Mouse (Mus musculus) forebrain, embryonic 15.5 days (tissue): ENCODE measurements around the gene Rarb. TPM values are rescaled to one million over a fixed set of nuclear protein-coding genes. Genes with fewer than 3 reads are reported as not detected.

Source experiments
- ATAC-seq: fragments of 200-750 bp; cut with Nextera tagmentation; replicated peaks from 2 replicates; pipeline ENCODE4 v1.8.0; 2017; ENCODE audit warnings: mild to moderate bottlenecking, moderate TSS enrichment, moderate library complexity
- H3K27ac ChIP-seq: fragments of 300-500 bp; sonication (generic); replicated peaks from 2 replicates; pipeline ENCODE4 v1.5.1; 2015; ENCODE audit warnings: mild to moderate bottlenecking, inconsistent platforms
- H3K27me3 ChIP-seq: fragments of 300-500 bp; sonication (generic); 2 replicates; pipeline ENCODE4 v1.6.1; 2015; ENCODE audit warnings: inconsistent platforms
- H3K36me3 ChIP-seq: fragments of 300-500 bp; sonication (generic); 2 replicates; pipeline ENCODE4 v1.6.1; 2015; ENCODE audit warnings: mild to moderate bottlenecking, inconsistent platforms
- H3K4me1 ChIP-seq: fragments of 300-500 bp; sonication (generic); 2 replicates; pipeline ENCODE4 v1.6.1; 2015; ENCODE audit warnings: inconsistent platforms
- H3K4me2 ChIP-seq: fragments of 300-500 bp; sonication (generic); replicated peaks from 2 replicates; pipeline ENCODE4 v1.6.1; 2015; ENCODE audit warnings: mild to moderate bottlenecking, inconsistent platforms
- H3K4me3 ChIP-seq: fragments of 300-500 bp; sonication (generic); 2 replicates; pipeline ENCODE4 v1.5.1; 2015; ENCODE audit warnings: mild to moderate bottlenecking, inconsistent platforms
- H3K9ac ChIP-seq: fragments of 300-500 bp; sonication (generic); replicated peaks from 2 replicates; pipeline ENCODE4 v1.6.1; 2015; ENCODE audit warnings: mild to moderate bottlenecking, inconsistent platforms
- H3K9me3 ChIP-seq: fragments of 300-500 bp; sonication (generic); 2 replicates; pipeline ENCODE4 v1.6.1; 2016; ENCODE audit warnings: inconsistent platforms
- WGBS: fragments of 180-500 bp; shearing (Covaris S2); methylation state at CpG from one replicate; pipeline ENCODE4 v1.1.7; 2015; ENCODE audit warnings: mixed read lengths; 5-methylcytosine and 5-hydroxymethylcytosine counted together
- polyA plus RNA-seq: library from polyadenylated mRNA; unstranded; fragments of >200 nt; fragmentation: Nextera tagmentation; extraction: Ambion mirVana; gene quantifications from 2 replicates; pipeline ENCODE4 v1.2.1, GENCODE M21; 2015

Rarb gene
- polyA plus RNA-seq, 1 experiment from 2014 or later, result 16.8 TPM

- H3K9me3 ChIP-seq, result no peaks in the 10 kb centered on the region
- H3K27me3 ChIP-seq, result peaks cover 15% of the 10 kb centered on the region; the same call in 1 of the 2 replicates
- no peak overlapping the region for H3K4me3 ChIP-seq
- peaks cover 7% of the 10 kb centered on the region; the same call in 1 of the 2 replicates for H3K4me1 ChIP-seq
- ATAC-seq, result no peak
- no peaks in the 10 kb centered on the region for H3K36me3 ChIP-seq
- H3K4me2 ChIP-seq, result no peak overlapping the region
- WGBS, result 79% methylated on average over 7 of the region's 7 CpGs
- H3K27ac ChIP-seq, result no peak overlapping the region
- no peak overlapping the region for H3K9ac ChIP-seq
Measured at GRCm38 (mm10) chr14:16569506-16570001, 249.4 kb downstream of the Rarb start.

DNA sequence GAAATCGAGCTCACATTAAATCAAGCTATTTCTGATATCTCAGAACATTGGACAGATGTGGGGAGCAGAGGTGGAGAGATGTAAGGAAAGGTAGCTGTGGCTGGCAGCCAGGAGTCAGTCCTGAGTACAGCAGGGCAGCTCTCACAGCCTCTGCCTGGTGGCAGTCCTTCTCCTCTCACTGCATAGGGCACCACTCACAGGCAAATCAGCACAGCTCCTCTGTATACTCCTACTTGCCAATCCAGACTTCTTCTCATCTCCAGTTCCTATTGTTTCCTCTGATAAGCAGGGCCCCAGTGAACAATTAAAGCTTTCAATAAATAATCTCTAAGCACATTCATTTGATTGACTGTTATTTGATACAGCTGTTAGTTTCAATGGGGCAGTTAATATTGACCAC lies 252.0 kb downstream of the Rarb start:
- Histone ChIP-seq H3K4me2 (no peak overlapping the region), H3K9ac (no peak overlapping the region), H3K36me3 (no peaks in the 10 kb centered on the region), H3K4me3 (no peak overlapping the region), H3K27me3 (0 out of 2 replicates have a peak, but pooled peaks cover 3% of the 10 kb centered on the region), H3K9me3 (no peaks in the 10 kb centered on the region), H3K27ac (no peak overlapping the region), H3K4me1 (0 out of 2 replicates have a peak, but pooled peaks cover 4% of the 10 kb centered on the region)
- ATAC-seq, result no peak; the same call in 1 of the 2 replicates
- WGBS, result 82% methylated on average over 1 of the region's 1 CpGs

DNA sequence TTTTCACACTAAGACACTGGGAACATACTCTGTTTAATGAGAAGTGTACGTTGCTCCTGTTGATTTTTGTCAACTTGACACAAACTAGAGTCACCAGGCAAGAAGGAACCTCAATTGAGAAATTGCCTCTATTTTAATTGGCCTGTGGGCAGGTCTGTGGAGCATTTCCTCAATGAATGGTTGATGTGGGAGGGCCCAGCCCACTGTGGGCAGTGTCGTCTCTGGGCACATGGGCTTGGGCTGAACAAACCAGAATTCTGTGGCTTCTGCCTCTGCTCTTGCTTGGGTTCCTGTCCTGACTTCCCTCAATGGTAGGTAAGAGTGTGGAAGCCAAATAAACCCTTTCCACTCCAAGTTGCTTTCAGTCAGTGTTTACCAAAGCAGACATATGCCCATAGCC lies 255.0 kb downstream of the Rarb start:
- no peaks in the 10 kb centered on the region for H3K4me1 ChIP-seq
- H3K27me3 ChIP-seq, result no peaks in the 10 kb centered on the region
- no peak overlapping the region for H3K4me3 ChIP-seq
- H3K4me2 ChIP-seq, result no peak overlapping the region
- ATAC-seq, result no peak
- WGBS, result 73% methylated on average over 2 of the region's 2 CpGs
- no peaks in the 10 kb centered on the region for H3K36me3 ChIP-seq
- H3K27ac ChIP-seq, result no peak overlapping the region
- H3K9ac ChIP-seq, result no peak overlapping the region
- H3K9me3 ChIP-seq, result no peaks in the 10 kb centered on the region

GRCm38 (mm10) chr14:16561496-16562170 lies 257.3 kb downstream of the Rarb start:
- no peak for ATAC-seq
- H3K4me1 ChIP-seq, result no peaks in the 10 kb centered on the region
- WGBS, result 92% methylated on average over 6 of the region's 6 CpGs

GRCm38 (mm10) chr14:16559294-16560217 lies 259.4 kb downstream of the Rarb start:
- ATAC-seq, result no peak
- no peaks in the 10 kb centered on the region for H3K27me3 ChIP-seq
- 0 out of 2 replicates have a peak, but pooled peaks cover 2% of the 10 kb centered on the region for H3K4me1 ChIP-seq
- no peak overlapping the region for H3K4me2 ChIP-seq
- H3K4me3 ChIP-seq, result no peak overlapping the region
- H3K36me3 ChIP-seq, result no peaks in the 10 kb centered on the region
- H3K9ac ChIP-seq, result no peak overlapping the region
- no peak overlapping the region for H3K27ac ChIP-seq
- WGBS, result 75% methylated on average over 12 of the region's 12 CpGs
- no peaks in the 10 kb centered on the region for H3K9me3 ChIP-seq

More at GRCm38 (mm10) chr14:16561496-16562170, 257.3 kb downstream of the Rarb start:
- no peaks in the 10 kb centered on the region for H3K36me3 ChIP-seq
- H3K9ac ChIP-seq, result no peak overlapping the region
- no peaks in the 10 kb centered on the region for H3K27me3 ChIP-seq
- no peak overlapping the region for H3K4me2 ChIP-seq
- H3K9me3 ChIP-seq, result no peaks in the 10 kb centered on the region
- H3K27ac ChIP-seq, result no peak overlapping the region
- H3K4me3 ChIP-seq, result no peak overlapping the region

DNA sequence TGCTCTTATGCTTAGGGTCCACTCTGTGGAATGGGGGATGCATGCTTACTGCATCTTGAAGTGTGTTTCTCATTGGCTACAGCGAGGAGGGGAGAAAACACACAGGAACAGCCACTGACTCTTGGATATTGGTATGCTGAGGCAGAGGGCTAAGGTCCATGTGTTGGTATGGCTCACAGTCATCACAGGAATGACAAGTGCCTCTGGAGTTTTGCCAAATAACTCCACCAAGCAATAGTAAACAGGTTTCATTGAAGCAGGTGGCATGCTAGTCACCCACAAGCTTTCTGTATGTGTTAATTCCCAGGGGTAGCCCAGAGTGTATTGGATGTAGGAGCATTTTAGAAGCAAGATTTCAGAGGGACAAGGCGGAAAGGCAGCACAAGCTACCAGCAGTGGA lies 260.9 kb downstream of the Rarb start:
- H3K27ac ChIP-seq, result no peak overlapping the region
- no peak for ATAC-seq
- WGBS, result 92% methylated on average over 2 of the region's 2 CpGs
- no peaks in the 10 kb centered on the region for H3K27me3 ChIP-seq
- H3K9me3 ChIP-seq, result no peaks in the 10 kb centered on the region
- H3K9ac ChIP-seq, result no peak overlapping the region
- no peak overlapping the region for H3K4me2 ChIP-seq
- 0 out of 2 replicates have a peak, but pooled peaks cover 6% of the 10 kb centered on the region for H3K4me1 ChIP-seq
- H3K4me3 ChIP-seq, result no peak overlapping the region
- no peaks in the 10 kb centered on the region for H3K36me3 ChIP-seq

- no peak for ATAC-seq
- H3K4me3 ChIP-seq, result no peak overlapping the region
- 0 out of 2 replicates have a peak, but pooled peaks cover 6% of the 10 kb centered on the region for H3K4me1 ChIP-seq
- WGBS, result 67% methylated on average over 12 of the region's 12 CpGs
- H3K9ac ChIP-seq, result no peak overlapping the region
- H3K27me3 ChIP-seq, result no peaks in the 10 kb centered on the region
- no peaks in the 10 kb centered on the region for H3K9me3 ChIP-seq
- no peak overlapping the region for H3K4me2 ChIP-seq
- H3K27ac ChIP-seq, result no peak overlapping the region
- no peaks in the 10 kb centered on the region for H3K36me3 ChIP-seq
Measured at GRCm38 (mm10) chr14:16554643-16555459, 264.1 kb downstream of the Rarb start.

DNA sequence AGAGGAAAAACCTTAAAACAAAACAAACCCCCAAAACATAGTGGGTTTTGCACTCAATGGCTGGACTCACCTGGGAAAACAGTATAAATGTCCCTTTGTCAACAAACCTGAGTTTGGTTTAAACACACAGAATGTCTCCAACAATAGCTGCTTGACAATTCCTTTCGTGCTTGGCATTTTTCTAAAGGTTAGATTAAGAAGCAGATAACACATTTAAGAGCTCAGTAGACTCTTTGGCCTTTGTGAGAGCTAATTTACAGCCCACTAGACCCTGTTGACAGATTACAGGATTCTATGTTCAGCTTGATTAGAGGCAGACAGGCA lies 264.7 kb downstream of the Rarb start:
- Histone ChIP-seq H3K9ac (no peak overlapping the region), H3K4me2 (no peak overlapping the region), H3K36me3 (no peaks in the 10 kb centered on the region), H3K9me3 (no peaks in the 10 kb centered on the region), H3K27ac (no peak overlapping the region), H3K4me3 (no peak overlapping the region), H3K27me3 (no peaks in the 10 kb centered on the region), H3K4me1 (0 out of 2 replicates have a peak, but pooled peaks cover 6% of the 10 kb centered on the region)
- whole genome bisulfite sequencing, result 31% methylated on average over 1 of the region's 1 CpGs
- no peak for ATAC-seq

- H3K4me3 ChIP-seq, result no peak overlapping the region
- H3K4me2 ChIP-seq, result no peak overlapping the region
- no peak overlapping the region for H3K27ac ChIP-seq
- no peak for ATAC-seq
- WGBS, result 69% methylated on average over 1 of the region's 1 CpGs
- H3K4me1 ChIP-seq, result 0 out of 2 replicates have a peak, but pooled peaks cover 6% of the 10 kb centered on the region
- H3K27me3 ChIP-seq, result no peaks in the 10 kb centered on the region
- no peaks in the 10 kb centered on the region for H3K36me3 ChIP-seq
- no peaks in the 10 kb centered on the region for H3K9me3 ChIP-seq
- no peak overlapping the region for H3K9ac ChIP-seq
Measured at GRCm38 (mm10) chr14:16552293-16552692, 266.7 kb downstream of the Rarb start.

DNA sequence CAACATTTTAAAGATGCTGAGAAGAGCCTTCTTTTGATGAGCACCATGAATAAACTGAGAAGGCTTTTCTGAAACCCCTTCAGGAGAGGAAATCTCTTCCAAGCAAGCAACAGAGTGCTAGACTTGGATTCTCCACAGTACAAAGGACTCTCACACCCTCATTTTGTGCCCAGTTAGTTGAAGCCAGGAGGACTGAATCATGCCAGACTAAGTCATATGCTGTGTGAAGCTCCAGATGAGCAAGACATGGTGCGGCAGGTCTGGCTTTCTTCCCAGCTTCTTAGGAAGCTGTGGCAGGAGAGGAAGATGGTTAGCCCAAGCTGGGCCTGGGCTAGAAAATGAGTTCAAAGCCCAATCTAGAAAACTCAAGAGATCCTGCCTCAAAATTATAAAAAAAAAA lies 267.1 kb downstream of the Rarb start:
- 0 out of 2 replicates have a peak, but pooled peaks cover 6% of the 10 kb centered on the region for H3K4me1 ChIP-seq
- ATAC-seq, result peak; percentile 66; the same call in 1 of the 2 replicates
- H3K4me3 ChIP-seq, result no peak overlapping the region
- no peaks in the 10 kb centered on the region for H3K27me3 ChIP-seq
- no peaks in the 10 kb centered on the region for H3K36me3 ChIP-seq
- WGBS, result 66% methylated on average over 1 of the region's 1 CpGs
- no peak overlapping the region for H3K4me2 ChIP-seq
- H3K9ac ChIP-seq, result no peak overlapping the region
- H3K9me3 ChIP-seq, result no peaks in the 10 kb centered on the region
- no peak overlapping the region for H3K27ac ChIP-seq

GRCm38 (mm10) chr14:16548200-16548576 lies 270.8 kb downstream of the Rarb start:
- Histone ChIP-seq H3K36me3 (no peaks in the 10 kb centered on the region), H3K4me3 (no peak overlapping the region), H3K27ac (no peak overlapping the region), H3K4me1 (no peaks in the 10 kb centered on the region), H3K9ac (no peak overlapping the region), H3K4me2 (no peak overlapping the region), H3K9me3 (no peaks in the 10 kb centered on the region), H3K27me3 (no peaks in the 10 kb centered on the region)
- WGBS, result 93% methylated on average over 8 of the region's 8 CpGs
- ATAC-seq, result no peak
